Mouse (Mus musculus) left cerebral cortex, adult 18-20 months (tissue): ENCODE measurements around the gene Arpp21. TPM values are rescaled to one million over a fixed set of nuclear protein-coding genes. Genes with fewer than 3 reads are reported as not detected.

Source experiments
- DNase-seq, 2 experiments: peaks; one replicate each; pipeline ENCODE4 v3.0.0; 2021 to 2022; ENCODE audit warnings: low spot score in 2 of 2, mixed read lengths in 1 of 2
- total RNA-seq, 2 experiments: library from RNA; stranded (reverse); gene quantifications; 2 replicates each; pipeline ENCODE4 v1.2.3; 2021

Arpp21 gene
- total RNA-seq, 2 experiments from 2014 or later = 673 to 751 TPM

GRCm38 (mm10) chr9:112118411-112119105 is 117.2 kb downstream of the Arpp21 start:
- DNase-seq = peak; percentile 40 to 63

GRCm38 (mm10) chr9:112117632-112118410 is 117.9 kb downstream of the Arpp21 start:
- DNase-seq = no peak

GRCm38 (mm10) chr9:112111610-112112009 is 124.1 kb downstream of the Arpp21 start:
- no peak for DNase-seq

- DNase-seq = no peak
Observed at GRCm38 (mm10) chr9:112102852-112103192, 132.9 kb downstream of the Arpp21 start.

- DNase-seq = peak; percentile 76 to 82
Observed at GRCm38 (mm10) chr9:112102155-112102851, 133.4 kb downstream of the Arpp21 start.

- DNase-seq = no peak
Observed at GRCm38 (mm10) chr9:112100841-112101595, 134.7 kb downstream of the Arpp21 start.

- DNase-seq = no peak
Observed at GRCm38 (mm10) chr9:112098267-112098666, 137.5 kb downstream of the Arpp21 start.

- no peak for DNase-seq
Observed at GRCm38 (mm10) chr9:112095708-112096107, 140.0 kb downstream of the Arpp21 start.

GRCm38 (mm10) chr9:112095198-112095597 is 140.5 kb downstream of the Arpp21 start:
- DNase-seq = no peak

- no peak for DNase-seq
Observed at GRCm38 (mm10) chr9:112078903-112079302, 156.8 kb downstream of the Arpp21 start.

GRCm38 (mm10) chr9:112078453-112078852 is 157.3 kb downstream of the Arpp21 start:
- DNase-seq = no peak

GRCm38 (mm10) chr9:112075273-112075672 is 160.5 kb downstream of the Arpp21 start:
- DNase-seq = no peak

GRCm38 (mm10) chr9:112074872-112075271 is 160.9 kb downstream of the Arpp21 start:
- no peak for DNase-seq

GRCm38 (mm10) chr9:112071368-112071767 is 164.4 kb downstream of the Arpp21 start:
- DNase-seq = no peak

- no peak for DNase-seq
Observed at GRCm38 (mm10) chr9:112070961-112071360, 164.8 kb downstream of the Arpp21 start.

GRCm38 (mm10) chr9:112068250-112068649 is 167.5 kb downstream of the Arpp21 start:
- no peak for DNase-seq

GRCm38 (mm10) chr9:112060696-112061425 is 174.9 kb downstream of the Arpp21 start:
- no peak for DNase-seq

GRCm38 (mm10) chr9:112054807-112055381 is 180.8 kb downstream of the Arpp21 start:
- DNase-seq = no peak

GRCm38 (mm10) chr9:112047903-112048467 is 187.8 kb downstream of the Arpp21 start:
- no peak for DNase-seq

GRCm38 (mm10) chr9:112040566-112040965 is 195.2 kb downstream of the Arpp21 start:
- no peak for DNase-seq
